Mouse (Mus musculus) liver, embryonic 14.5 days (tissue): Measurements from ENCODE around the gene Stard9.

Experiments
- CTCF ChIP-seq: IDR thresholded peaks from 2 replicates; pipeline ENCODE4 v1.5.1; 2016; ENCODE audit warnings: antibody characterized with exemption, low read depth, control low read depth
- EP300 ChIP-seq: IDR thresholded peaks from 2 replicates; pipeline ENCODE4 v1.6.1; 2016; ENCODE audit warnings: antibody characterized with exemption, low read depth

- no peak for TF ChIP-seq CTCF
- TF ChIP-seq EP300 = no peak
Measured at GRCm38 (mm10) chr2:120748041-120748440, 119.1 kb downstream of the Stard9 start.
